Mouse (Mus musculus): Measurements from ENCODE around the gene C330007P06Rik.
"Not testable (repeated sequence)": the region's sequence is repeated elsewhere in the genome, so short reads cannot be mapped to it uniquely, and the experiment has no call there.

C330007P06Rik gene

GRCm38 (mm10) chrX:36803189-36803588, 70.7 kb downstream of the C330007P06Rik start:
- no peak for DNase-seq (ENCODE audit: low spot score in 2 of 2)

GRCm38 (mm10) chrX:36799131-36799879, 74.6 kb downstream of the C330007P06Rik start:
- no peak for DNase-seq (ENCODE audit: low spot score in 2 of 2)

GRCm38 (mm10) chrX:36796734-36797133, 77.2 kb downstream of the C330007P06Rik start:
- not testable (repeated sequence) for DNase-seq (ENCODE audit: low spot score in 2 of 2)

- peak; percentile 67 to 78 for DNase-seq (ENCODE audit: low spot score in 2 of 2)
Observed at GRCm38 (mm10) chrX:36796163-36796581, 77.7 kb downstream of the C330007P06Rik start.

GRCm38 (mm10) chrX:36795424-36796162, 78.3 kb downstream of the C330007P06Rik start, which contains the start of gene Slc25a5:
Gene Slc25a5 (plus strand): TSS chrX:36795651.
- DNase-seq (ENCODE audit: low spot score in 2 of 2) = peak; percentile 64 to 84

- DNase-seq (ENCODE audit: low spot score in 2 of 2) = no peak
Observed at GRCm38 (mm10) chrX:36794571-36794970, 79.3 kb downstream of the C330007P06Rik start.

- no peak for DNase-seq (ENCODE audit: low spot score in 2 of 2)
Observed at GRCm38 (mm10) chrX:36789360-36789759, 84.6 kb downstream of the C330007P06Rik start.

- DNase-seq (ENCODE audit: low spot score in 2 of 2) = no peak
Observed at GRCm38 (mm10) chrX:36777694-36778093, 96.2 kb downstream of the C330007P06Rik start.

GRCm38 (mm10) chrX:36775520-36775919, 98.4 kb downstream of the C330007P06Rik start:
- no peak for DNase-seq (ENCODE audit: low spot score in 2 of 2)

Data from urinary bladder, postnatal 36 days (tissue).